Mouse (Mus musculus) embryonic fibroblast, embryonic 13.5 days (primary cell): ENCODE measurements around the gene Atxn7l3.

Source experiments
- CTCF ChIP-seq: IDR thresholded peaks from 2 replicates; pipeline ENCODE4 v1.5.1; 2011; ENCODE audit warnings: mild to moderate bottlenecking, control low read depth, low read length, moderate library complexity, borderline replicate concordance; ENCODE audit not compliant: insufficient read depth
- POLR2A ChIP-seq: IDR thresholded peaks from 2 replicates; pipeline ENCODE4 v1.6.1; 2011; ENCODE audit warnings: low read depth, mild to moderate bottlenecking, control low read depth, low read length, moderate library complexity

- TF ChIP-seq POLR2A = no peak
- TF ChIP-seq CTCF = no peak
Observed at GRCm38 (mm10) chr11:102246871-102247270, 49.6 kb downstream of the Atxn7l3 start.
